Comparison of ENCODE assay signal across 12 mouse cellular contexts in genomic region chr9:67036527-67037118, GRCm38 (mm10). TPM values are rescaled to one million over a fixed set of nuclear protein-coding genes. Genes with fewer than 3 reads are reported as not detected.
A peak's percentile ranks its signal among the peaks of the same experiment; 100 is the strongest.
DNase-seq lines count a peak whose midpoint lies in the region; ATAC-seq lines count a peak whose summit lies in the region.
"Had no signal": no experiment of that assay in that cellular context is flagged by ENCODE, and none has a peak within 500 bp of the region (broad histone marks: within the 10 kb centered on the region; RNA-seq: fewer than 3 reads in every experiment).

No protein-coding gene starts in this region.

- H3K4me3 ChIP-seq in hindbrain, embryonic 14.5 days (replicated peaks; ENCODE audit: low read length) = no peak overlapping the region
- H3K4me3 ChIP-seq in hindbrain, embryonic 13.5 days = no peak overlapping the region
- H3K4me3 ChIP-seq in limb, embryonic 13.5 days = no peak overlapping the region
- H3K4me3 ChIP-seq: forebrain, embryonic 12.5 days; hindbrain, embryonic 15.5 days; midbrain, embryonic 15.5 days had no signal

- no peak overlapping the region for H3K4me2 ChIP-seq in hindbrain, embryonic 14.5 days (replicated peaks)
- no peak overlapping the region for H3K4me2 ChIP-seq in hindbrain, embryonic 13.5 days
- H3K4me2 ChIP-seq in limb, embryonic 13.5 days (replicated peaks) = no peak overlapping the region
- H3K4me2 ChIP-seq: forebrain, embryonic 12.5 days; hindbrain, embryonic 15.5 days; midbrain, embryonic 15.5 days had no signal

- 0 out of 2 replicates have a peak overlapping the region, but pooled peaks have one; percentile 48 for H3K27ac ChIP-seq in hindbrain, embryonic 14.5 days
- H3K27ac ChIP-seq in hindbrain, embryonic 13.5 days = no peak overlapping the region
- peak overlapping the region; percentile 79 for H3K27ac ChIP-seq in limb, embryonic 13.5 days
- H3K27ac ChIP-seq: forebrain, embryonic 12.5 days; midbrain, embryonic 15.5 days had no signal

- H3K9ac ChIP-seq in hindbrain, embryonic 14.5 days = no peak overlapping the region
- H3K9ac ChIP-seq in hindbrain, embryonic 13.5 days = no peak overlapping the region
- no peak overlapping the region for H3K9ac ChIP-seq in limb, embryonic 13.5 days
- H3K9ac ChIP-seq: forebrain, embryonic 12.5 days; hindbrain, embryonic 15.5 days; midbrain, embryonic 15.5 days had no signal

- no peaks in the 10 kb centered on the region for H3K27me3 ChIP-seq in hindbrain, embryonic 14.5 days (ENCODE audit: control insufficient read depth, insufficient read depth, low read length)
- no peaks in the 10 kb centered on the region for H3K27me3 ChIP-seq in hindbrain, embryonic 13.5 days
- H3K27me3 ChIP-seq in limb, embryonic 13.5 days = no peaks in the 10 kb centered on the region
- H3K27me3 ChIP-seq: forebrain, embryonic 12.5 days; hindbrain, embryonic 15.5 days; midbrain, embryonic 15.5 days had no signal

- peaks cover 33% of the 10 kb centered on the region for H3K4me1 ChIP-seq in hindbrain, embryonic 14.5 days (replicated peaks; ENCODE audit: control insufficient read depth, insufficient read depth, low read length)
- H3K4me1 ChIP-seq in hindbrain, embryonic 13.5 days (replicated peaks) = peaks cover 28% of the 10 kb centered on the region
- H3K4me1 ChIP-seq in limb, embryonic 13.5 days = peaks cover 47% of the 10 kb centered on the region

- DNase-seq in hindbrain, embryonic 14.5 days (ENCODE audit: low spot score) = peak; percentile 36
- DNase-seq in 3134 (ENCODE audit: extremely low read depth, insufficient read length, low spot score) (peak; percentile 65), adipocyte (ENCODE audit: low spot score) (peak; percentile 75)
- DNase-seq in ovary, postnatal 14 days (ENCODE audit: low spot score) = no peak
- DNase-seq in frontal cortex, postnatal 36 days (ENCODE audit: low spot score in 2 of 2) = no peak
- DNase-seq in right cerebral cortex, adult 18-20 months = no peak
- DNase-seq: thymus, postnatal 25 days had no signal

- ATAC-seq in hindbrain, embryonic 14.5 days (ENCODE audit: low FRiP score) = no peak
- no peak for ATAC-seq in hindbrain, embryonic 13.5 days (ENCODE audit: low FRiP score)
- ATAC-seq in limb, embryonic 13.5 days (ENCODE audit: low FRiP score, low read depth) = peak; percentile 52; the same call in 1 of the 2 replicates
- ATAC-seq: midbrain, embryonic 15.5 days had no signal

- peaks cover 7% of the 10 kb centered on the region for H3K9me3 ChIP-seq in hindbrain, embryonic 14.5 days (ENCODE audit: control insufficient read depth, low read length)
- H3K9me3 ChIP-seq in hindbrain, embryonic 13.5 days = peaks cover 6% of the 10 kb centered on the region; the same call in 1 of the 2 replicates
- peaks cover 8% of the 10 kb centered on the region for H3K9me3 ChIP-seq in limb, embryonic 13.5 days
- H3K9me3 ChIP-seq: hindbrain, embryonic 15.5 days had no signal

- WGBS in hindbrain, embryonic 14.5 days = 78% methylated on average over 2 of the region's 2 CpGs
- WGBS in hindbrain, embryonic 13.5 days = 85% methylated on average over 2 of the region's 2 CpGs
- WGBS in limb, embryonic 13.5 days = 23% methylated on average over 2 of the region's 2 CpGs

- H3K36me3 ChIP-seq in hindbrain, embryonic 14.5 days (replicated peaks; ENCODE audit: control insufficient read depth, insufficient read depth) = peaks cover 47% of the 10 kb centered on the region
- H3K36me3 ChIP-seq in hindbrain, embryonic 13.5 days = peaks cover 47% of the 10 kb centered on the region
- peaks cover 81% of the 10 kb centered on the region for H3K36me3 ChIP-seq in limb, embryonic 13.5 days

RNA-seq across cellular contexts. Expression of gene Tpm1, which starts 12.6 kb away (rescaled TPM):
- 163 and 182 TPM in 2 replicates for polyA plus RNA-seq in hindbrain, embryonic 14.5 days (2014; fragmentation: Nextera tagmentation; extraction: Ambion mirVana)
- 165 and 182 TPM in 2 replicates for polyA plus RNA-seq in hindbrain, embryonic 13.5 days (2015; fragmentation: Nextera tagmentation; extraction: Ambion mirVana)
- polyA plus RNA-seq in limb, embryonic 13.5 days (2015; fragmentation: Nextera tagmentation; extraction: Ambion mirVana) = 775 and 786 TPM in 2 replicates

Comparison
In these comparisons a context has a peak if more than half of its experiments do, and no peak if none do; other contexts are left out.
1. DNase-seq: peak in hindbrain, embryonic 14.5 days (single experiment), 3134 (single experiment) and adipocyte (single experiment); none in ovary, postnatal 14 days (single experiment), frontal cortex, postnatal 36 days (0 of 2) and right cerebral cortex, adult 18-20 months (single experiment).